Mouse (Mus musculus): ENCODE measurements around the gene Corin.

Corin gene

DNA sequence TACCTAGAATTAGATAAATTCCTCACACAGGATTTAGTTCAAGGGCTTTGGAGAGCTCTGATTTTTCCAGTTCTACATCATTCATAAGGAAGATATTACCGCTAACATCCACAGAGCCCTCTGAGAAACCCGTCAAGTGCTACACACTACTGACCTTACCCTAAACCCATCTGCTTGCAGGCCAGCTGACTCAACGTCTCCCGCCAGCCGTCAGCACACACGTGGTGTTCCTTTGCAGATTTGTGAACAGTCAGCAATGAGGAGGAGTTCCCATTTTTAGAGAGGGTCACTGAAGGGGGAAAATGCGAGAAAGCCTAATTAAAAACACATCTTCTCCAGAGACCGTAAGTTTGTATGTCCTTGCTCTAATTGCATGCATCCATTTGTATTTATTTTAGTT lies 174.8 kb downstream of the Corin start:
- DNase-seq (ENCODE audit: low spot score in 2 of 2), result no peak

DNA sequence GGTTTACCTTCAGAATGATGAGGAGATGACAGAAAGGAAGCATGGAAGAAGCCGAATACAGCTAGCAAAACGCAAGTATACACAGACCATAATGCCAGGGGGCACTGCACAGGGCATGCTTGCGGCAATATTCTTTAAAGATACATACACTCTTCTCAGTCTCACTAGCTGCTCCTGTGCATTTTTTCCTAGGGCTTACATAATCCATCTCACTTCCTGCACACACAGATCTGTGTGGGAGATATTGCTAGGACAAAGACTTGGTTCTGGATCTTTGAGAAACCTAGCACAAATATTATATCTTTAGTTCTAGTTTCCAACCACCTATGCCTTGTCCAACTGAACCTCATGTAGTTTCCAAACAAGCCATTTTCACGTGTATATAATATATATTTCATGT lies 189.0 kb downstream of the Corin start:
- DNase-seq (ENCODE audit: low spot score in 2 of 2), result no peak

DNA sequence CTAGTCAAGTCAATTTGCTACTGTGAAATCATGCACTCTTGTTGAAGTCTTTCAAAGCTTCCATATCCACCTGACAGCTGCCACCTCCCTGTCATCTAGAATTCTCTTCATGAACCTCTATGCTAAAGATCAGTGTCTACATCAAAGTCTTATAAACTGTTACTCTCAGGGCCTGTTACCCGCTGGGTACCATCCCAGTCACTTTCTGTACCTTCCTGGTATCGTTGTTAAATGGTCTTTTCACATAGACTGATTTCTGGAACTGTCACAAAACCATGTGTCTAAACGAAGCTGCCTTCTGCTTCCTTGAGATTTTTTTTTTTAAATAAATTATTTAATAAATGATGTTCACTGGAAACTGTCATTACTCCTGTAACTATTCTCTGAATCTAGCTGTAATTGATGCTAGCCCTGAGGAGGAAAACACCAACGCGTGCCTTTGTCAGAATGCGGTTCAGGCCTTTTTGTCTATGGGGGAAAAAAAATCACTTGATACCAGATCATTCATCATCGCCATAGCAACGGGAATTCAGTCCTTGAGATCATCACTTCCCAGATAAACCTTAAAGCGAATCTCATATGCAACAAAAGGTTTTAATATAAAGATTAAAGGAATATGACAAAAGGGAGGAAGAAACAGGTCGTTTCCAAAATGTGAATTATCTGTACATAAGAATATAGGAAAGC lies 205.7 kb downstream of the Corin start:
- DNase-seq (ENCODE audit: low spot score in 2 of 2), result no peak

DNA sequence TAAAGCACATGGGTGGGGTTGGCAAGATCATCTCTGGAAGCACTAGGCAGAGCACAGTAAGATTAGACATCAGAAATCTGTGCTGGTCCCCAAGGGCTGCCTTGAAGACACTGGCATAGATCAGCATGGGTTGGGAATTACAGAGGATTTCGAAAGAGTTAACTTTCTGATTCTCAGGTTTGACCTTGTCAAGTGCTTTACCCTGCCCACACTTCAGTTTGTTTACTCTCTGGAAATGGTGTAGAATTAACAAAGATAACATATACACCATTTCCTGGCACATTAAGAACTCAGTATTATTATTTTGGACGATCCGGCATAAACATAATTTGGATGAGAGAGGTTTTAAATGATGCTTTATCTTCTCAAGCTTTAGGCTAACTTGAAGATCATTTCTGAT lies 219.2 kb downstream of the Corin start:
- no peak for DNase-seq (ENCODE audit: low spot score in 2 of 2)

DNA sequence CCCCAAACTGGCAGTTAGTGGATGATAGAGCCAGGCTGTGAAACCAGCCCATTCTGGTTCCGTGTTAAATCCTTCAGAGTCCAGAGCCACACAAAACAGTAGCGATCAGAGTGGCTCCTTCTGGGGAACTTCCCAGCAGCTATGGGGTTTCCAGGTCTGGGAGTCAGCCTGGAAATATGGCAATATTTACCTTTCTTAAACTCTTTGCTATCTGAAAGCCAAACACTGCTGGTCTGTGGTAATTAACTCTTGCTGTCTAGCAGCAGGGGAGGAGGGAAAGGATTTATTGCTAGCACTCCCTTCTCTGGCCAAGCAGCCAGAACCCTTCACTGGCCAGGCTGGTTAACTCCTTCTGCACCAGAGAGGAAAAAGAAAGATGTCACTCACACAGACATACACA lies 221.4 kb downstream of the Corin start:
- DNase-seq (ENCODE audit: low spot score in 2 of 2), result no peak

DNA sequence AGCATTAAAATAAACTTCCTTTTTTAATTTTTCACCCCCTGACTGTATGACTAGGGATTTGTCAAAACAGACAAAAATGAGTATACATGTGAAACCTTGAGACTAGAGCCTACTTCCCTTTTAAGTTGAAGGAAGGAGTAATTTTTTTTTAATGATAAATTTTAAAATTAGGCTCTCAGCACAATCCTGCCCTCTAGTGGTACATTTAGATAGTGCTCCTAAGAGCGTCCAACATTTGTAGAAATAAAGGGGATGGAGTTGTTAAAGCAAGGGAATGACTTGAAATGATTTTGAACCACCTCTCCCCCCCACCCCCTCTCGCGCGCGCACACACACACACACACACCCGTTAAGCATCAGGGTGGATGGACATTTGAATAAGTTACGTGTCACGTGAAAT lies 234.6 kb downstream of the Corin start:
- peak in 1 of 2 experiments; percentile 19 for DNase-seq (ENCODE audit: low spot score in 2 of 2)

DNA sequence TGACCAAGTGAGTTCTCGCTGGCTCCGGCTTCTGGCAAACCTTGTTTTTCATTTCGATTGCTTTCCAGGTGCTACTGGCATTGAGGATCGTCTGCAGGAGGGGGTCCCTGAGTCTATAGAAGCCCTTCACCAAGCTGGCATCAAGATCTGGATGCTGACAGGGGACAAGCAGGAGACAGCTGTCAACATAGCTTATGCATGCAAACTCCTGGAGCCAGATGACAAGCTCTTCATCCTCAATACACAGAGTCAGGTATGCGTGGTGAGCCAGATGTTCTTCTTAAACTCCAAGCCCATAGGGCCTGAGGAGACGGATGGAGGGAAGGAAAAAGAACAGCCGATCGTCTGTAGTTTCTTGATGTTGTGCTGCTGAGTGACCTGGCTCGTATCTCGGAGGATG lies 235.1 kb downstream of the Corin start:
- DNase-seq (ENCODE audit: low spot score in 2 of 2), result no peak

DNA sequence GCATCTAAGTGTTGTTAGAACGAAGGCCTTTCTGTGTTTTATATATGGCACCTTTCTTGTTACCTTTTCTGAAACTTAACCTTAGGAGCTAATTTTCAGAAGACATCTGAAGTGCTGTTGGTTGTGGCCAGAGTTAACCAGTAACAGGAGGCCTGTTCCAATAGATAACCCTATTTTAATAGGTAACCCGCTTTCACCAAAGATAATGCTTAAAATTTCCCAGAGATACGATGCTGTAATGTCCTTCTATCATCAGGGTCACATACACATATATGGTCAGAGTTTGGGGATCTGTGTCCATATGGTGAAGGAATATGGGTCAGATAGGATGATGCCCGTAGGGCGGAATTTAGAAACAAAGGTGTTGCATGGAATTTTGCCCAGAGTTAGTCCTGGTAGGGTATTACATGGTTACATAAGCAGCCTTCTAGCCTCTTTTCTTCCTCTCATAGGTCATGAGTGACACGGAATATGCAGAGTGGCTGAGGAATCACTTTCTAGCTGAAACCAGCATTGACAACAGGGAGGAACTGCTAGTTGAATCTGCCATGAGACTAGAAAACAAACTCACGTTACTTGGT lies 237.2 kb downstream of the Corin start:
- DNase-seq (ENCODE audit: low spot score in 2 of 2), result no peak

DNA sequence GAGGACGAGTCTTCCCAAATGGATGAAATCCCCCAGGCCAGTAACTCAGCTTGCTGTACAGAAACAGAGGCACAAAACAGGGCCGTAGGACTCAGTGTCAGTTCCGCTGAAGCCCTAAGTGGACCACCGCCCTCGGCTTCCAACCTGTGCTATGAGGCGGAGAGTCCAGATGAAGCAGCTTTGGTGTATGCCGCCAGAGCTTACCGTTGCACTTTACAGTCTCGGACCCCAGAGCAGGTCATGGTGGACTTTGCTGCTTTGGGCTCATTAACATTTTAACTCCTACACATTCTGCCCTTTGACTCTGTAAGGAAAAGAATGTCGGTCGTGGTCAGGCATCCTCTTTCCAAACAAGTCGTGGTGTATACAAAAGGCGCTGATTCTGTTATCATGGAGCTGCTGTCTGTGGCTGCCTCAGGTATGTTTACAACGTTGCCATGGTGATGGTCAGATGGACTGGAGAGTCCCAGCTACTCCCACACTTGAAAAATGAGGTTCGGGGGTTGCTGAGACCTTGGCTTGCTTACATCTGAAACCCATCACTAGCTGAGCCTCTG lies 240.0 kb downstream of the Corin start:
- DNase-seq (ENCODE audit: low spot score in 2 of 2), result no peak

DNA sequence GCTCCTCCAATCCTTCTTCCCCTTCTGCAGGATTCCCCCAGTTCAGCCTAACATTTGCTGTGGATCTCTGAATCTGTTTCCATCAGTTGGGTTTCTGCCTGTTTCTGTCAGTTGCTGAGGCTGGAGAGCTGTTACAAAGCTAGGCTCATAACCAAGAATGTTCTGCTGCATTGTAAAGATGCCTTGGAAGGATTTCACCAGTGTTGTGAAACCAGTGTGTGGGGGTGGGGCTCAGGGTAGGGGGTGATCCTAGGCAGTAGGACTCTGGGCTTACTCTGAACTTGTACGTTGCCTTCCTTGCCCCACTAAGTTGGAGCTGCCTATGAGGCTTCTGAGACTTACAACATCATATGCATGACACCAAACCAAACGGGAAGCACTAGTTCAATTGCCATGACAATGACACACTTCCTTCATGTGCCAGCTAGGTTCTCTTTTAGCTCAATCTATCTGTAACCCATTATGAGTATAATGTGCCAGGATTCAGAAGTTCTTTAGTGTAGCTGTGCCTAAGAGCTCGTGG lies 242.4 kb downstream of the Corin start:
- no peak for DNase-seq (ENCODE audit: low spot score in 2 of 2)

DNA sequence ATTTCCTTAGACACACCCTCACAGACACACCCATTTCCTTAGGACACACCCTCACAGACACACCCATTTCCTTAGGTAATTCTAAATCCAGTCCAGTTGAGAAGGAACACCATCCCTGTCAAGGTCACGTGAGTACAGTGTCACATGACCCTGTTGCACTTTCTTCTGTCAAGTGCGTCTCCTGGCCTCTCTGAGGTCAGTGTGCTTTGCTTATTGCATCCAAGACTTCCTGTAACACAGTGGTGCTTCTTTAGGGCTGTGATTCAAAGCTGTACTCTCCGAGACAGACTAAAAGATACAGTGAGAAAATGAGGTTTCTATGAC lies 245.0 kb downstream of the Corin start:
- no peak for DNase-seq (ENCODE audit: low spot score in 2 of 2)

DNA sequence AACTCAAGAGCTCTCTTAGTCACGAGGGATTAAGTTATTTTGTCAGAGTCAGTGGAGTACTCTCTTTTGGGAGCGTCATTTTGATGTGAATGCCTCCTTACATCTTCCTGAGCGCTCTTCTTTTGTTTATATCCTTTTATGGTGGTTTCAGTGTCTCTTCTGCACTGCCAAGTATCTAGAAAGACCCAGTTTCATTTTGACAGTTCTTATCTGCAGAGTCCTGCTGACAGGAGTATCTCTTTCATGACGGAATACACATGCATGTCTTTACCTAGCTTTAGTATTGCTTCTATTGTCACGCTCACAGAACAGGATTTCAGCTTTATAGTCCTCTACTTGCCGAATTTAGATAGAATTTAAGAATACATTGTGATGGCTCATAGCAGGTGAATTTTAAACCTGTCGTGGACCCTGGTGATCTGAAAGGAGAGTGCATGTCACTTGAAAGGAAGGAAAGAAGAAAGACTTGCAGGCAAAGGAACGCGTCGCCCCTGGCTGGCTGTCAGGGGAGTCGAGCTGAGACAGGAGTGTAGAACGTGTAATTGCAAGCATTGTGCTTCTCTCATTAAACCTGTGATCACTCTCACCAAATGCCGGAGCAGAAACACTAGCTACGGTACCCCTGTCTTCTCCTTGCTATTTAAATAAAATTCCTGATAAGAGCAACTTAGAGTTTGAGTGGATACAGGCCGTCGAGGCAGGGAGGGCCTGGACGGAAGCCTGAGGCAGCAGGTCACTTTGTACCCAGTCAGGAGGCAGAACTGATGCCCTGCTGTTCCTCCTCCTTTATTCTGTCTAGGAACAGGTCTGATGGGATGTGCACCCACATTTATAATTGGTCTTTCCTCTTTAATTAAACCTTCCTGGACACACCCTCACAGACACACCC lies 245.6 kb downstream of the Corin start:
- DNase-seq (ENCODE audit: low spot score in 2 of 2), result no peak

DNA sequence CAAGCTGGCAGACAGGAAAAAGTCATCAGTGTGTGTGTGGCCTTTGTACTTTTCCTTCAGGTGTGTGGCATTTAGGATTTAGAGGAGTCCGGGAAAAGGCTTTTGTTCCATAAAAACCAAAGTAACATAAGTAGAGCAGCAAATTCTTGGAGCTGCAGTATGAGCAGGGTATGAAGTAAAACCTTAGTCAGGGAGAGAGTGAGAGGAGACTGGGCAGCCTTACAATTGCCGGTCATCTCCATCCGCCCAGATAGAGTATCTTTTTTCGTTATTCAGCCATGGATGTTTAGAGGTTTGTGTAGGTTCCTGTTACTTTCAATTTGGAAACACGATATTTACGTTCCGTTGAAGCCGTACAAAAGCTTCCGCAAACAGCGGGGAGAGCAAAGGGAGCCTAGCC lies 247.2 kb downstream of the Corin start:
- DNase-seq (ENCODE audit: low spot score in 2 of 2), result no peak

DNA sequence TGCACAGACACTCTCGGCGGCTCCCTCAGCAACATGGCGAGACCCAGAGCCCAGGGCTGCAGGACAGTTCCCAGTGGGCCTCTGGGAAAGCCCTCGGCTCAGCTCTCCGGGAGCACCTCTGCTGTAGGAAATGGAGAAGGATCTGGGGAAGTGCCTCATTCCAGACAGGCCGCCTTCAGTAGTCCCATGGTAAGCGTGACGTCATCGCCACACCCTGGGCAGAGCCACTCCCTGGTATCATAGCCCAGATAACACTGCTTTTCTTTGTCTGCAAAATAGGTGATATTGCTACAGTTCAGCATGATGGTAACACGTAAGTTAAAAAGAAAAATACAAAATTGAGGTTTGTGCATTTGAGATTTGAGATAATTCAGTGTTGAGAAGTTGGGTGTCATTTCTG lies 249.3 kb downstream of the Corin start:
- no peak for DNase-seq (ENCODE audit: low spot score in 2 of 2)

DNA sequence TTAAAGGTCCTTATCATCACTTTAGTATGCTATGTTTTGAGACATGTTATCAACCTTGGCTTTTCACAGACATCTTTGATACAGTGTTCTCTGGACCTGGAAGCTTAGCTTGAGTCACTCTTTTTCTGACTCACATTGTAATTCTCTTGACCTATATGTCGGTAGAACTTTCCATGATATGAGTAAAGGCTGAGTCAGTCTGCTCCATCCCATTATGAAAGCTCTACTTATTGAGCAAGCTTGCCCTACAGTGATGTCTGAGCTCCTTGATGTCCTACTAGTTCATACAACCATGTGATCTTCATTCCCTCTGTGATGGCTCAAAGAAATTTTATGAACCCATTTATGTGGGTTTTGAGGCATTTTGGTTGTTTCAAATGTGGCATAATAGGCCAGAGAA lies 254.1 kb downstream of the Corin start:
- no peak for DNase-seq (ENCODE audit: low spot score in 2 of 2)

All from cerebellum, postnatal 4 days (tissue).